Mouse (Mus musculus) urinary bladder, adult 18-20 months (tissue): ENCODE data around the gene Kcne4.

ENCODE experiments used
- DNase-seq, 2 experiments: peaks; one replicate each; pipeline ENCODE4 v3.0.0; 2022; ENCODE audit warnings: low spot score in 2 of 2, mixed read lengths in 2 of 2

Kcne4 gene

DNA sequence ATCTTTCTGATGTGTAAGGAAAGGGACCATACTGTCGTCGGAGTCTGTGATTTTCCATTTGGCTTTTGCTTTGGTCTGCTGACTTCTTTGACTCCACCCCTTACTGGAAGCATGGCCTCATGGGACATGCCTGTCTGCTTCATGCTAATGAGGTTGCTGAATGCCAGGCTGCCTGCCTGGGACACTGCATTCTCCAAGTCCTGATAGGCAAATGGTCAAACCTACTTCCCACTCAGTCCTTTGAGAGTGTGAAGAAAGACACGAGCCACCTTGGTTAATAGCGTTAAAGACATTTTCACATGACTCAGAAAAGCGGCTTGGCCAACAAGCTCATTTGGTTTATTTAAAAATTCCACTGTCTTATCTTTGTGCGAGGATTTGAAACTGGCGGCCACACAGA lies 43.5 kb downstream of the Kcne4 start:
- DNase-seq = peak in 1 of 2 experiments; percentile 40

DNA sequence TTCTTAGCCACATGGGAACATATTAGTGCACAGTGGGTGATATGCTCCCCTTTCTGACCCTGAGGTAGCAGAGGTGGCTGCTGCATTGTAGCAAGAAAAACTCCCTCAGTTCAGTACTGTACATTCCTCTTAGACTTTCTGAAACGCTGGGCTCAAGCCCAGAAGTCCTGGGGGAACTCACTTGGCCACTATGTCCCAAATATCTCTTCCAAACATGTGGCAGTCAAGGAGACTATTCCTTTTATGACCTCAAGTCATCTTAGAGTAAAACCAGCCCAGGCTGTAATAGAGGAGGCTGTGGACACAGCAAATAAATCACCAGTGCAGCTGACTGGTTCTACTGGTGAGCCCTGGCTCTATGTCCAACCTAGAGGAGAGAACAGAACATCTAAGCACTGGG lies 45.7 kb downstream of the Kcne4 start:
- no peak for DNase-seq

DNA sequence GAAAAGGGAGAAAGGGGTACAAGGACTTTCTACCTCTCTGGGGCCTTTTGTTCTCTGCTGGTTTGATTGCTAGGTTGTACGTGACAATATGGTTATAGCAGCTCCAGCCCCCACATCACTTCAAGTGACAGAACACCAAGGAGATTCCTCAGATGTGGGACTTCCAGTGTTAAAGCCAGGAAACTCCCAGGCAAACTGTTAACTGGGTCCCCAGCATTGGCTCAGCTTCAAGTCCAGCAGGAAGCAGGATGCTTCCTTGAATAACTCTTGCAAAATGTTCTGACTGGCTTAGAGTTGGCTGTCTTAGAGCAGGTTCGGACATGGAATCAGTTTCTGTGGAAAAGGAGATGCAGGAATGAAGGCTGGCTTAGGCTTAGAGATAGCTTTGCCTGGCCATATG lies 47.3 kb downstream of the Kcne4 start:
- DNase-seq = no peak

DNA sequence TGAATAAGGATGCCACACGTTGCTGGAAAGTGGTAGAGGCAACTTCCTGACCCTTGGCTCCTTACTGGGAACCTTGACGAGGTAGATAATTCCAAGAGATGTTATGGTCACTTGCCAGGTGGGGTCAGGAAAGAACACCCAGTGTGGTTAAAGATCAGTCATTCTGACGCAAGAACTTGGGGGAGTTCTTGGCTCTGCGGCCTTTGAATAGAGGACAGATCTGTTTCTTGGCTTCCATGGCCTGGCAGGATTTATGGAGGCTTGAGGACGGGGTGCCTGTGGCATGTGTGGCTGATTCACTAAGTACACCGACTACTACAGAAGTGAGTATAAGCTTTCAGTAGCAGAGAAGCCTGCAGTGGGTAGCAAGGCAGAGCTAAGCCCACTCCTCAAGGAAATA lies 47.8 kb downstream of the Kcne4 start:
- peak in 1 of 2 experiments; percentile 13 for DNase-seq

DNA sequence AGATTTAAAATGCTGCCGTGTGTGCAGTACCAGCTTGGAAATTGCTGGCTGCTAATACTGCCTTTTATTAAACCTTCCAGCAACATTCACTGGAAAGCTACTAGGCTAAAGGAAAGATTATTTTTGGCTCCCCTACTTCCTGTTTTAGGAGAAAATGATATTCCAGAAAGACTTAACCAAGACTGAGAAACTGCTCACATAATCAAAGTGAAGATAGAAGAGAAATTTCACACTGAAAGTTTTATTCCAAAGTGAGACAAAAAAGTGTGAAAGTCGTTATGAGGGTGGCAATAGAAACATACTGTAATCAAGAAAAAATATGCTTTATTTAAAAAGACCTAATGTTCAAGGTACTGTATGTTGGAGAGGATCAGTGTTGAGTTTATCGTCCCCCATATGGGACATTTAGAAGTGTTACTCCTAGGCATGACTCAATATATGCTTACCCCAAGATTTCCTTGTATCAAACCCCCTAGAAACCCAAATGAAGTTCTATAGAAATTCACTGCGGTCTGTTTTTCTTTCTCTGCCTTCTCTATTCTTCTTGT lies 48.3 kb downstream of the Kcne4 start:
- DNase-seq = no peak

DNA sequence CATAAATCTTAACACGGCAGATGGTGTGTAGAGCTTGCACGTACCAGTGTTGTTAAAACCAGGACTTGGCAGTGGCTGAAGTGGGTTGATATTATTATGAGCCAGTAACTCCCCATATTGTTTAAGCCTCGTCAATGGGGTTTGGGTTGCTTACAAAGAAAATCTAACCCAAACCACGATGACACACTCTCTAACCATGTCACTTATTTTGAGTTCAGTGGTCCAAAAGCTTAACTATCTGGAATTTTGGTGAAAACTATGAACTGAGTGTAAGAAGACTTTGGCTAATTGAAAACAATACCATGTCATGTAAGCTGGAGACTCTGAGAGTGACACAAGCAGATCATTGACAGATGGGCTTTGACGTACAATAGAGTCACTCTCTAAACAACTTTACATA lies 49.4 kb downstream of the Kcne4 start:
- no peak for DNase-seq

DNA sequence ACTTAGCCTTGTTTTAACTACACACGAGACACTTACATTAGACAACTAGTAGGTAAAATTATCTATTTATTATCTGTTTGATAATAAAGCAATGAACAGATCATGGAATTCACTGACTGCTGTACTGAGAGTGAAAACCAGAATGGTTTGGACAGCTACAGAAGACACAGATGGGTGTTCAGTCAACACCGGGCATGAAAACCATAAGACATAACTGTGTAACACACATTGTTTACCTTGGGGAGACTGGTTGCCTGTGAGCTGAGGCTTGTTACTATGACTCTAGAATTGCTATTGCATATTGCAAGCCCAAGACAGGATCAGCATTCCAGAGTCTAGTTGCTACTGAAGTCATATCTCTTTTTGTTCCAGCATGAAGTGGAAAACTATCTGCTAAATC lies 49.9 kb downstream of the Kcne4 start:
- no peak for DNase-seq
